Mouse (Mus musculus): ENCODE measurements around the gene Ass1. TPM values are rescaled to one million over a fixed set of nuclear protein-coding genes. Genes with fewer than 3 reads are reported as not detected.
"Not testable (repeated sequence)": the region's sequence is repeated elsewhere in the genome, so short reads cannot be mapped to it uniquely, and the experiment has no call there.

Ass1 gene
- polyA plus RNA-seq, 1 experiment from 2014 or later = 12.2 TPM

DNA sequence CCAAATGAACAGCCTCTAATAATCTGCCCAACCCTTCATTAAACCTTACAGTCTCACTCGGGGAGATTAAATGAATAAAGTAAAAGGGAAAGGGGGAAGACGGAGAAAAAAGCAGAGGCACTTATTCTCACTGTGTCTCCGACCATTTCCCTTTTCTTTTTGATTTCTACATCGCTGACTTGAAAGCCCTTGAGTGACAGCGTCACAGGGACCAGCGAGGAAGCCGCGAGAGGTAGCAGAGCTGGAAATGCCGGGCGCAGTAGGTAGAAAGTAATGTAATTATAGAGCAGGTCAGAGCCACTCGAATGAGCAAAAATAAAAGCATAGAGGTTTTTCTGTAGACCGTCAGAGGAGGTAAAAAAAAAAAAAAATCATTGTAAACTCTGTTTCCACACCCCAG is 46.5 kb downstream of the Ass1 start:
- WGBS = 62% methylated on average over 12 of the region's 12 CpGs
- H3K27me3 ChIP-seq = peaks cover 85% of the 10 kb centered on the region
- peaks cover 16% of the 10 kb centered on the region; the same call in 1 of the 2 replicates for H3K4me1 ChIP-seq
- no peaks in the 10 kb centered on the region for H3K36me3 ChIP-seq
- peaks cover 11% of the 10 kb centered on the region for H3K9me3 ChIP-seq
- no peak for ATAC-seq (ENCODE audit: low FRiP score, low read depth)
- no peak overlapping the region for H3K27ac ChIP-seq (replicated peaks)
- H3K4me3 ChIP-seq = no peak overlapping the region
- no peak overlapping the region for H3K4me2 ChIP-seq (replicated peaks)
- no peak overlapping the region for H3K9ac ChIP-seq (replicated peaks)

GRCm38 (mm10) chr2:31521800-31522335 is 51.9 kb downstream of the Ass1 start:
- ATAC-seq (ENCODE audit: low FRiP score, low read depth) = no peak
- no peak overlapping the region for H3K4me3 ChIP-seq
- no peaks in the 10 kb centered on the region for H3K9me3 ChIP-seq
- no peaks in the 10 kb centered on the region for H3K36me3 ChIP-seq
- 81% methylated on average over 16 of the region's 16 CpGs for WGBS
- H3K4me2 ChIP-seq (replicated peaks) = no peak overlapping the region
- no peak overlapping the region for H3K9ac ChIP-seq (replicated peaks)
- no peak overlapping the region for H3K27ac ChIP-seq (replicated peaks)
- no peaks in the 10 kb centered on the region; the same call in 1 of the 2 replicates for H3K4me1 ChIP-seq
- H3K27me3 ChIP-seq = peaks cover 68% of the 10 kb centered on the region

- no peak overlapping the region for H3K9ac ChIP-seq (replicated peaks)
- no peak overlapping the region for H3K4me2 ChIP-seq (replicated peaks)
- 81% methylated on average over 5 of the region's 5 CpGs for WGBS
- H3K36me3 ChIP-seq = no peaks in the 10 kb centered on the region
- no peaks in the 10 kb centered on the region for H3K9me3 ChIP-seq
- ATAC-seq (ENCODE audit: low FRiP score, low read depth) = no peak
- no peak overlapping the region for H3K27ac ChIP-seq (replicated peaks)
- H3K4me3 ChIP-seq = no peak overlapping the region
- H3K4me1 ChIP-seq = 0 out of 2 replicates have a peak, but pooled peaks cover 9% of the 10 kb centered on the region
- peaks cover 68% of the 10 kb centered on the region for H3K27me3 ChIP-seq
Measured at GRCm38 (mm10) chr2:31524641-31525040, 54.6 kb downstream of the Ass1 start.

- H3K9me3 ChIP-seq = no peaks in the 10 kb centered on the region
- ATAC-seq (ENCODE audit: low FRiP score, low read depth) = no peak
- no peak overlapping the region for H3K9ac ChIP-seq (replicated peaks)
- 17% methylated on average over 10 of the region's 10 CpGs for WGBS
- no peak overlapping the region for H3K4me3 ChIP-seq
- no peak overlapping the region for H3K27ac ChIP-seq (replicated peaks)
- peaks cover 64% of the 10 kb centered on the region for H3K27me3 ChIP-seq
- H3K4me2 ChIP-seq (replicated peaks) = no peak overlapping the region
- 0 out of 2 replicates have a peak, but pooled peaks cover 9% of the 10 kb centered on the region for H3K4me1 ChIP-seq
- H3K36me3 ChIP-seq = no peaks in the 10 kb centered on the region
Measured at GRCm38 (mm10) chr2:31525778-31526177, 55.8 kb downstream of the Ass1 start.

GRCm38 (mm10) chr2:31530201-31530600 is 60.2 kb downstream of the Ass1 start:
- H3K27me3 ChIP-seq = peaks cover 56% of the 10 kb centered on the region
- H3K9me3 ChIP-seq = no peaks in the 10 kb centered on the region
- H3K4me2 ChIP-seq (replicated peaks) = no peak overlapping the region
- H3K4me1 ChIP-seq = 0 out of 2 replicates have a peak, but pooled peaks cover 9% of the 10 kb centered on the region
- H3K36me3 ChIP-seq = no peaks in the 10 kb centered on the region
- H3K4me3 ChIP-seq = no peak overlapping the region
- no peak overlapping the region for H3K9ac ChIP-seq (replicated peaks)
- H3K27ac ChIP-seq (replicated peaks) = no peak overlapping the region
- no peak for ATAC-seq (ENCODE audit: low FRiP score, low read depth)
- 71% methylated on average over 5 of the region's 5 CpGs for WGBS

GRCm38 (mm10) chr2:31537054-31537453 is 67.0 kb downstream of the Ass1 start:
- no peak for ATAC-seq (ENCODE audit: low FRiP score, low read depth)
- H3K4me1 ChIP-seq = no peaks in the 10 kb centered on the region

DNA sequence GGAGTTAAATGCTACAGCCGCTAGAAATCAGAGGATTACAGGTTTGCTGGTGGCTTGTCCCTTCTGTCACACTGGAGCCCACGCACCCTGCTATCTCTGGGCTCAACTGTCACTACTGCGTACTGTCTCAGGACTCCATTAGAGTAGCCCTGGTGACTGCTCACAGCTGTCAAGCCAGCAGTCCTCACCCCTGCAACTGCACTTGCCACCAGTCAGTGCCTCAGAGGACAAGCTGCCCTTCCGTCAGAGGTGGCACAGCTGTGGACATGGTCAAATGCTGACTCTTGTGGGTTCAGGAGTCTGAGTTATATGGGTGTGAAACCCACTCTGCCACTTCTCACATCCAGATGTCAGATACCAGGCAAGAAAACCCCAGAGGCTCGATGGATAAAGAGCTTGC is 68.7 kb downstream of the Ass1 start:
- Histone ChIP-seq H3K27me3 (peaks cover 50% of the 10 kb centered on the region), H3K36me3 (no peaks in the 10 kb centered on the region), H3K4me3 (no peak overlapping the region), H3K9me3 (peaks cover 2% of the 10 kb centered on the region; the same call in 1 of the 2 replicates), H3K4me2 (replicated peaks) (no peak overlapping the region), H3K27ac (replicated peaks) (no peak overlapping the region), H3K9ac (replicated peaks) (no peak overlapping the region), H3K4me1 (0 out of 2 replicates have a peak, but pooled peaks cover 2% of the 10 kb centered on the region)
- ATAC-seq (ENCODE audit: low FRiP score, low read depth) = no peak
- 77% methylated on average over 5 of the region's 5 CpGs for WGBS

More at GRCm38 (mm10) chr2:31537054-31537453, 67.0 kb downstream of the Ass1 start:
- Histone ChIP-seq H3K36me3 (no peaks in the 10 kb centered on the region), H3K4me2 (replicated peaks) (no peak overlapping the region), H3K27me3 (peaks cover 45% of the 10 kb centered on the region), H3K27ac (replicated peaks) (no peak overlapping the region), H3K9me3 (peaks cover 2% of the 10 kb centered on the region; the same call in 1 of the 2 replicates), H3K4me3 (no peak overlapping the region), H3K9ac (replicated peaks) (no peak overlapping the region)
- 71% methylated on average over 5 of the region's 5 CpGs for WGBS

GRCm38 (mm10) chr2:31541581-31541980 is 71.6 kb downstream of the Ass1 start:
- Histone ChIP-seq H3K36me3 (no peaks in the 10 kb centered on the region), H3K27me3 (peaks cover 56% of the 10 kb centered on the region), H3K4me2 (replicated peaks) (no peak overlapping the region), H3K27ac (replicated peaks) (no peak overlapping the region), H3K4me1 (0 out of 2 replicates have a peak, but pooled peaks cover 5% of the 10 kb centered on the region), H3K4me3 (no peak overlapping the region), H3K9ac (replicated peaks) (no peak overlapping the region), H3K9me3 (peaks cover 2% of the 10 kb centered on the region; the same call in 1 of the 2 replicates)
- WGBS = 90% methylated on average over 5 of the region's 5 CpGs
- no peak for ATAC-seq (ENCODE audit: low FRiP score, low read depth)

DNA sequence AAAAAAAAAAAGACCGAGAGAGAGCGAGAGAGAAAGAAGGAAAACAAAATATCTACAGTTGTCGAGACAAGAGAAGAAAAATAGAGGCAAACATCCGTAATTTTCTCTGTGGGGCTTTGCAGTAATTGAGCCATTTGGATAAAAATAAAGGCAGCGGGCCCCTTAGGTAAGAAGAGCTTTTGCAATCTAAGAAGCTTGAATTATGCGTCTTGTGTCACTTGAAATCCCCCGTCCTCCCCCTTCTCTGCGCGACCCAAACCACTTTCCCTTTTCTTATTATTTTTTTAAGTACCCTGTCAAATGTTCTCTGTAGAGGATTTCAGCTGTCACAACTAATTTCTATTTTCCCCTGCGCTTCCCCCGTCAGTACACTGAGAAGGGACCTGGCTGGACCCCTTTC is 77.7 kb downstream of the Ass1 start:
- H3K4me1 ChIP-seq = peaks cover 12% of the 10 kb centered on the region
- WGBS = 58% methylated on average over 11 of the region's 11 CpGs
- no peaks in the 10 kb centered on the region for H3K36me3 ChIP-seq
- H3K9me3 ChIP-seq = no peaks in the 10 kb centered on the region
- H3K27ac ChIP-seq (replicated peaks) = no peak overlapping the region
- peaks cover 53% of the 10 kb centered on the region for H3K27me3 ChIP-seq
- no peak overlapping the region; the same call in 1 of the 2 replicates for H3K9ac ChIP-seq (replicated peaks)
- ATAC-seq (ENCODE audit: low FRiP score, low read depth) = no peak
- H3K4me3 ChIP-seq = no peak overlapping the region
- no peak overlapping the region for H3K4me2 ChIP-seq (replicated peaks)

DNA sequence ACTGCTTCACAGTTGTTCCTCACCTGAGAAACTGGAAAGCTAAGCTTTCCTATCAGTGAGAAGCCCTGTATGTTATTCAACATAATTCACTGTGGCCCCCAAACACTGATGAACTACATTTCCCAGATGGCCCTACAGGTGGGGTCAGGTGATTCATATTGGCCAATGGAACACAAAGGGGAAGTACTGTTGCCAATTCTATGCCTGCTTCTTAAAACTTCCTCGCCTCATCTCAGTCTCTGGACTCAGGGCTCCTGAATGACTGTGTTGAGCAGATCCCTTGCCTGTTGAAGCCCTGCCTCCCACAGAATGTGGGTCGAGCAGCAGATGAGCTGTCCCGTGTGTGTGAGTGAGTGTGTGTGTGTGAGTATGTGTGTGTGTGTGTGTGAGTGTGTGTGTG is 80.5 kb downstream of the Ass1 start:
- no peak overlapping the region for H3K4me2 ChIP-seq (replicated peaks)
- no peak for ATAC-seq (ENCODE audit: low FRiP score, low read depth)
- 86% methylated on average over 3 of the region's 3 CpGs for WGBS
- peaks cover 3% of the 10 kb centered on the region; the same call in 1 of the 2 replicates for H3K9me3 ChIP-seq
- H3K36me3 ChIP-seq = no peaks in the 10 kb centered on the region
- peaks cover 9% of the 10 kb centered on the region for H3K4me1 ChIP-seq
- peaks cover 36% of the 10 kb centered on the region for H3K27me3 ChIP-seq
- H3K4me3 ChIP-seq = no peak overlapping the region
- H3K27ac ChIP-seq (replicated peaks) = no peak overlapping the region
- no peak overlapping the region for H3K9ac ChIP-seq (replicated peaks)

DNA sequence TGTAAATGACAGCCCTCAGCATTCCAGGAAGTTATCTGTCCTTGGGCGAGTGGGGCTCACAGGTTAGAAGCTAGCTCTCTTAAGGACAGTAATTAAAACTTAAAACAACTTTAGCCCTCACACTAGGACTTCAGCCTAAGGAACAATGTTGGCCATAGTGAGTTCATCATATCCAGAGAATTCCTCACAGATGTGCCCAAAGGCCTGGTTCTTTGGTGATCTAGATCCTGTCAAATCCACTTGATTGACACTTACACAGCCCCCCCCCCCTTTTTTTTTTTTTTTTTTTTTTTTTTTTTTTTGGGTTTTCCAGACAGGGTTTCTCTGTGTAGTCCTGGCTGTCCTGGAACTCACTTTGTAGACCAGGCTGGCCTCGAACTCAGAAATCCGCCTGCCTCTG is 81.3 kb downstream of the Ass1 start:
- not testable (repeated sequence) for H3K9ac ChIP-seq (replicated peaks); H3K4me2 ChIP-seq (replicated peaks); H3K4me3 ChIP-seq; H3K9me3 ChIP-seq; H3K27ac ChIP-seq (replicated peaks); ATAC-seq (ENCODE audit: low FRiP score, low read depth); H3K36me3 ChIP-seq
- Histone ChIP-seq H3K4me1 (peaks cover 11% of the 10 kb centered on the region), H3K27me3 (peaks cover 27% of the 10 kb centered on the region)
- 97% methylated on average over 3 of the region's 3 CpGs for WGBS

DNA sequence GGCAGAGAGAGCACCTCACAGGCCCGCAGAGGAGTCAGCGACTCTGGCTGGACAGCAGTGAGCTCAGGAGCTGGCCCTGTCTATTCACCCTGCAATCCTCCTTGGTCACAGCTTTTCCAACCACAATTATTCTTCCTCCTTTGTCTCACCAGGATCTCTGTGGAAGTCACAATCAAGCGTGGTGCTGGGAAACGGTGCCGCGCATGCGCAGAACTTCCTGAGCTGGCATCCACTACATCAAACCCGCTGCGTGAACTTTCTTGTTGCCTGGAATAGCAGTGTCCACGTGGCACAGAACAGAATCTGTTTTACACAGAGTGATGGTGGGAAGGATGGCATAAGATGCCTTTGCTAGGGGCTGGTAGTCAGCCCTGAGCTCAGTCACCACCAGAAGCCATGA is 82.0 kb downstream of the Ass1 start:
- Histone ChIP-seq H3K4me1 (peaks cover 12% of the 10 kb centered on the region), H3K36me3 (no peaks in the 10 kb centered on the region), H3K9me3 (peaks cover 3% of the 10 kb centered on the region; the same call in 1 of the 2 replicates), H3K4me2 (replicated peaks) (no peak overlapping the region), H3K27me3 (peaks cover 21% of the 10 kb centered on the region), H3K9ac (replicated peaks) (no peak overlapping the region), H3K27ac (replicated peaks) (no peak overlapping the region), H3K4me3 (no peak overlapping the region)
- no peak for ATAC-seq (ENCODE audit: low FRiP score, low read depth)
- WGBS = 90% methylated on average over 10 of the region's 10 CpGs

- 82% methylated on average over 5 of the region's 5 CpGs for WGBS
- Histone ChIP-seq H3K27ac (replicated peaks) (no peak overlapping the region), H3K9ac (replicated peaks) (no peak overlapping the region), H3K9me3 (peaks cover 3% of the 10 kb centered on the region; the same call in 1 of the 2 replicates), H3K4me1 (peaks cover 3% of the 10 kb centered on the region; the same call in 1 of the 2 replicates), H3K4me3 (no peak overlapping the region), H3K27me3 (peaks cover 16% of the 10 kb centered on the region), H3K36me3 (no peaks in the 10 kb centered on the region), H3K4me2 (replicated peaks) (no peak overlapping the region)
- no peak for ATAC-seq (ENCODE audit: low FRiP score, low read depth)
Measured at GRCm38 (mm10) chr2:31554619-31555018, 84.6 kb downstream of the Ass1 start.
